Mouse (Mus musculus) layer of hippocampus, adult 18-20 months (tissue): Measurements from ENCODE around the gene Olfr1239. TPM values are rescaled to one million over a fixed set of nuclear protein-coding genes. Genes with fewer than 3 reads are reported as not detected.

Experiments
- DNase-seq, 2 experiments: peaks; one replicate each; pipeline ENCODE4 v3.0.0; 2022; ENCODE audit warnings: low spot score in 2 of 2
- long read RNA-seq: library from polyadenylated mRNA; stranded (forward); transcript quantifications from one replicate; pipeline ENCODE4 v2.0.0, GENCODE M21; 2021
- total RNA-seq, 2 experiments: library from RNA; stranded (reverse); gene quantifications; 2 replicates each; pipeline ENCODE4 v1.2.3; 2021

Gene Olfr1239
- not detected for total RNA-seq
- long read RNA-seq, result 0 reads

- DNase-seq, result no peak
Measured at GRCm38 (mm10) chr2:89420307-89420706, at the start of gene Olfr1239. Gene Olfr1239, minus strand, starts transcription at chr2:89420407.

DNA sequence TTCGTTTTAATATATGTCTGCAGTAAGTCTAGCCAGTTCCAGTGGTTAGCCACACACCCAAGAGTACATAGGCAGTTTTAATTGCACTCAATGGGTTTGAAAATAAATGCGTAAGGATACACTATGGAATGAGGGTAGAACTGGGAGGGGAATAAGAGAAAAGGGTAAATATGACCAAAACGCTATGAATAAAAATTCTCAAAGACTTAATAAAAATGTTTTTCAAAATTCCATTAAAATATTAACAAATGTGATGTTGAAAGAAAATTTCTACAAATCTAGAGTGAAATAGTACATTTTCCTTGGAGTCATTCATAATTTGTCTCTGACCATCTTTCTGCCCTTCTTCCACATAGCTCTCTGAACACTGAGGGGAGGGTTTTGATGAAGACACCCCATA, 22.7 kb upstream of the Olfr1239 start, which contains the start of gene Olfr1240:
Gene Olfr1240 (minus strand): TSS at position 101 of the 400 bp plus-strand sequence.
- DNase-seq, result no peak

- no peak for DNase-seq
Measured at GRCm38 (mm10) chr2:89414557-89414956, 5.7 kb downstream of the Olfr1239 start.

DNA sequence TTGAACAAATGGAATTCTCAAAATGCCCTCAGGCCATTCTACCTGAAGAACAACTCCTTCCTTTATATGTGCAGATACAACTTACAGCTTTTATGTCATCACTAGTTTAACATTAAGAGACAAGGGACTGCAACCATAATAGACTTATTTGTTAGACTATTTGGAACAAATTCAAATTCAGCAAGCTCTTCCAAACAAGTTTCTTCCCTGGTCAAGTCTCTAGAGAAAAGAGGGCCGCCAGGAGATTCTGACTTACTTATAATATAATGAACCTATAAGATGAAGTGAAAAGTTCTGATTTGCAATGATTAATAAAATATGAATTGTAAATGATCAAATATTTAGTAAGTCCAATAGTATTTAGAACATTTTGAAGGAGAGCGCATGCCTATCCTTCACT, 10.6 kb downstream of the Olfr1239 start, which contains the start of gene Olfr1238:
Gene Olfr1238 (minus strand): TSS at position 101 of the 400 bp plus-strand sequence.
- no peak for DNase-seq

GRCm38 (mm10) chr2:89400882-89401281, 19.3 kb downstream of the Olfr1239 start:
- DNase-seq, result no peak

Other genes with a start within 250 kb of the Olfr1239 start
- gene Olfr1225, start 245.7 kb downstream of the Olfr1239 start, total RNA-seq, result not detected
- not detected for gene Olfr1226, start 220.4 kb downstream of the Olfr1239 start, total RNA-seq
- gene Olfr1228, start 166.3 kb downstream of the Olfr1239 start, total RNA-seq, result not detected
- not detected for gene Olfr1229, start 132.4 kb downstream of the Olfr1239 start, total RNA-seq
- not detected for gene Olfr1230, start 123.1 kb downstream of the Olfr1239 start, total RNA-seq
- not detected for gene Olfr1231, start 113.3 kb downstream of the Olfr1239 start, total RNA-seq
- gene Olfr1232, start 90.7 kb downstream of the Olfr1239 start, total RNA-seq, result not detected
- not detected for gene Olfr1233, start 78.0 kb downstream of the Olfr1239 start, total RNA-seq
- gene Olfr1234, start 55.5 kb downstream of the Olfr1239 start, total RNA-seq, result not detected
- not detected for gene Olfr1238, start 10.7 kb downstream of the Olfr1239 start, total RNA-seq
- gene Olfr1240, start 22.6 kb upstream of the Olfr1239 start, total RNA-seq, result not detected
- not detected for gene Olfr1241, start 66.7 kb upstream of the Olfr1239 start, total RNA-seq
- not detected for gene Olfr1242, start 77.9 kb upstream of the Olfr1239 start, total RNA-seq
- not detected for gene Olfr1243, start 111.1 kb upstream of the Olfr1239 start, total RNA-seq
- gene Olfr1245, start 158.0 kb upstream of the Olfr1239 start, total RNA-seq, result not detected
- gene Olfr1246, start 172.8 kb upstream of the Olfr1239 start, total RNA-seq, result not detected
- not detected for gene Olfr1247, start 193.7 kb upstream of the Olfr1239 start, total RNA-seq
- gene Olfr1248, start 197.8 kb upstream of the Olfr1239 start, total RNA-seq, result not detected
- not detected for gene Olfr1249, start 214.6 kb upstream of the Olfr1239 start, total RNA-seq
- not detected for gene Olfr1250, start 241.1 kb upstream of the Olfr1239 start, total RNA-seq